Mouse (Mus musculus): ENCODE measurements around the gene Irf8. TPM values are rescaled to one million over a fixed set of nuclear protein-coding genes. Genes with fewer than 3 reads are reported as not detected.
A peak's percentile ranks its signal among the peaks of the same experiment; 100 is the strongest.

The Irf8 gene
- polyA plus RNA-seq, 1 experiment: 109 TPM

DNA sequence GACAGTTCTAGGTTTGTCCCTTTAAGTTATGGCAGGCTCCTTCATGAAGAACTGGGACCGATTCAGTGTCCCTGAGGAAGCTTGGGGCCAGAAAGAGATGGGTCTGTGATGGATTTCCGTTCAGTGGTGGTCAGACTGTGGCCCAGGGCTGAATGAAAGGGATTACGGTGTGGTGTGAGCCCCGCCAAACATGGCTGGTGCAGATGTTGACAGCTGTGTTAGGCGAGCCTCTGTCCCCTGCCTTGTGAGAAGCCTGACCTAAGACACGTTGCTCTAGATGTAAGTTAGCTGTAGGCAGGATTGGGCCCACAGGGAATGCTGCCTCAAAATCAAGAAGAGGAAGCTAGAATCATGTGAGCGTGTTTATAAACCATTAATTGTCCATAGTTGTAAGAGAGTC lies 1.0 kb downstream of the Irf8 start:
- no peak for DNase-seq
- Histone ChIP-seq H3K4me3 (ENCODE audit: control insufficient read depth, insufficient read depth, low read length) (0 out of 2 replicates have a peak overlapping the region, but pooled peaks have one; percentile 12), H3K27ac (ENCODE audit: control insufficient read depth, insufficient read depth, low read length) (peak overlapping the region; percentile 10; the same call in 1 of the 2 replicates), H3K36me3 (ENCODE audit: control insufficient read depth, insufficient read depth, low read length) (no peaks in the 10 kb centered on the region), H3K27me3 (ENCODE audit: control insufficient read depth, insufficient read depth, low read length) (no peaks in the 10 kb centered on the region), H3K4me1 (replicated peaks; ENCODE audit: control insufficient read depth, insufficient read depth, low read length) (peaks cover 14% of the 10 kb centered on the region)
- WGBS: 92% methylated on average over 7 of the region's 7 CpGs
- TF ChIP-seq CTCF (IDR thresholded peaks at IDR 0.05; ENCODE audit: borderline replicate concordance, control insufficient read depth, extremely low read depth, insufficient read depth, low read length, poor library complexity) (no peak), POLR2A (IDR thresholded peaks at IDR 0.05; ENCODE audit: control insufficient read depth, extremely low read depth, insufficient read depth, low read length, poor library complexity) (no peak)

DNA sequence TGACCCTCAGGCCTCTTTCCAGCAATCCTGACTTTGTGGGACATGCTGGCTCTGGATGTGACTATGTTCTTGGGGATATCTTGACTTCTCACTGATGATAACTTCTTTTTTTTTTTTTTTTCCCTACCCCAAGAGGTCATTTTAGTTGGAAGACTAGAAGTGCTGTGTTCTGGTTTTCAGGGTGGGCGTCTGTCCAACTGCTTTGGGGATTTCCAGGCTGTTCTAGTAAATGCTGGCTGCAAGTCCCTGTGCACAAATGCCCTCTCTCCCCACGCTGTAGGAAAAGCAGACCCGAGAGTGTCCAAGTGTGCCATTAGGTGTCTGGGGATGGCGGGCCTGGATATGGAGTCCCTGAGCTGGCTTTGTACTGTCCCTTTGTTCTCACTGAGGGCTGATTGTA lies 2.6 kb downstream of the Irf8 start:
- Histone ChIP-seq H3K27ac (ENCODE audit: control insufficient read depth, insufficient read depth, low read length) (peak overlapping the region; percentile 45; the same call in 1 of the 2 replicates), H3K4me1 (replicated peaks; ENCODE audit: control insufficient read depth, insufficient read depth, low read length) (peaks cover 14% of the 10 kb centered on the region), H3K36me3 (ENCODE audit: control insufficient read depth, insufficient read depth, low read length) (no peaks in the 10 kb centered on the region), H3K27me3 (ENCODE audit: control insufficient read depth, insufficient read depth, low read length) (no peaks in the 10 kb centered on the region), H3K4me3 (ENCODE audit: control insufficient read depth, insufficient read depth, low read length) (peak overlapping the region; percentile 21)
- no peak for TF ChIP-seq CTCF (IDR thresholded peaks at IDR 0.05; ENCODE audit: borderline replicate concordance, control insufficient read depth, extremely low read depth, insufficient read depth, low read length, poor library complexity)
- no peak for TF ChIP-seq POLR2A (IDR thresholded peaks at IDR 0.05; ENCODE audit: control insufficient read depth, extremely low read depth, insufficient read depth, low read length, poor library complexity)
- 88% methylated on average over 4 of the region's 4 CpGs for WGBS
- DNase-seq: no peak

DNA sequence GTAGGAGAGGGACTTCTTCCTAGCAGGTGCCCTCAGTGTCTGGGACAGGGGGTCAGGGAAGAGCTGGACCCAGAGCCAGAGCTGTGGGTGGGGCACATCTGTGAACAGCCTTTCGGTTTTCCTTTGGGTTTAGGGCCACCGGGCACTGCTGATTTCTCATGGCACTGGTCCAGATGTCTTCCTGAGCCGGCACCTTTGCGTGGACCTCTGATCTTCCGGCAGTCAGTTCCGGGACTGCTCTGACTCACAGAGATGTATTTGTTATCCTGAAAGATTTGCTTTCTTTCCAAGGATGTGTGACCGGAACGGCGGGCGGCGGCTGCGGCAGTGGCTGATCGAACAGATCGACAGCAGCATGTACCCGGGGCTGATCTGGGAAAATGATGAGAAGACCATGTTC lies 3.4 kb downstream of the Irf8 start:
- 97% methylated on average over 15 of the region's 15 CpGs for WGBS
- no peak for TF ChIP-seq POLR2A (IDR thresholded peaks at IDR 0.05; ENCODE audit: control insufficient read depth, extremely low read depth, insufficient read depth, low read length, poor library complexity)
- no peak for TF ChIP-seq CTCF (IDR thresholded peaks at IDR 0.05; ENCODE audit: borderline replicate concordance, control insufficient read depth, extremely low read depth, insufficient read depth, low read length, poor library complexity)
- DNase-seq: no peak
- H3K4me3 ChIP-seq (ENCODE audit: control insufficient read depth, insufficient read depth, low read length): peak overlapping the region; percentile 16
- H3K36me3 ChIP-seq (ENCODE audit: control insufficient read depth, insufficient read depth, low read length): no peaks in the 10 kb centered on the region
- H3K27me3 ChIP-seq (ENCODE audit: control insufficient read depth, insufficient read depth, low read length): no peaks in the 10 kb centered on the region
- H3K4me1 ChIP-seq (replicated peaks; ENCODE audit: control insufficient read depth, insufficient read depth, low read length): peaks cover 14% of the 10 kb centered on the region
- peak overlapping the region; percentile 45; the same call in 1 of the 2 replicates for H3K27ac ChIP-seq (ENCODE audit: control insufficient read depth, insufficient read depth, low read length)

GRCm38 (mm10) chr8:120740579-120740978 lies 4.4 kb downstream of the Irf8 start:
- DNase-seq: no peak
- Histone ChIP-seq H3K4me1 (replicated peaks; ENCODE audit: control insufficient read depth, insufficient read depth, low read length) (peaks cover 12% of the 10 kb centered on the region), H3K4me3 (ENCODE audit: control insufficient read depth, insufficient read depth, low read length) (no peak overlapping the region), H3K27me3 (ENCODE audit: control insufficient read depth, insufficient read depth, low read length) (no peaks in the 10 kb centered on the region), H3K27ac (ENCODE audit: control insufficient read depth, insufficient read depth, low read length) (0 out of 2 replicates have a peak overlapping the region, but pooled peaks have one; percentile 7), H3K36me3 (ENCODE audit: control insufficient read depth, insufficient read depth, low read length) (no peaks in the 10 kb centered on the region)
- no peak for TF ChIP-seq CTCF (IDR thresholded peaks at IDR 0.05; ENCODE audit: borderline replicate concordance, control insufficient read depth, extremely low read depth, insufficient read depth, low read length, poor library complexity)
- no peak for TF ChIP-seq POLR2A (IDR thresholded peaks at IDR 0.05; ENCODE audit: control insufficient read depth, extremely low read depth, insufficient read depth, low read length, poor library complexity)
- 53% methylated on average over 2 of the region's 2 CpGs for WGBS

DNA sequence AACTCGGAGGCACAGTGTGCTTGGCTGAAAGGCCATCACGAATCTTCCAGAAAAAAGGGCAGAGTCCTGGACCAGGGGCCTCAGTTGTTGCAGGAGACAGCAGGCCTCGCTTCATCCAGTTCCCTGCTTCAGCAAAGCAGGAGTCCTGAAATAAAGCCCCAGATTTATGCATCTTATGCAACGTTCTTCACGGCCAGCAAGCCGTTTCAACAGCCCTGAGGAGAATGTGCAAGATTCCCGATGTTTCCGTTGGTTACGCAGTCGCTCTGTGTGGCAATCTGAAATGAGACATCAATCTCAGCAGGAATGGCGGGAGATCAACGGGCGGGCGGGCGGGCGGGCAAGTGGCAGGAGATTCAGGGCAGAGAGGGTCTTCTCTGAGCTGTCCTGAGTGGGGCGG lies 4.8 kb downstream of the Irf8 start:
- H3K27me3 ChIP-seq (ENCODE audit: control insufficient read depth, insufficient read depth, low read length): no peaks in the 10 kb centered on the region
- peaks cover 9% of the 10 kb centered on the region for H3K4me1 ChIP-seq (replicated peaks; ENCODE audit: control insufficient read depth, insufficient read depth, low read length)
- no peak for TF ChIP-seq CTCF (IDR thresholded peaks at IDR 0.05; ENCODE audit: borderline replicate concordance, control insufficient read depth, extremely low read depth, insufficient read depth, low read length, poor library complexity)
- TF ChIP-seq POLR2A (IDR thresholded peaks at IDR 0.05; ENCODE audit: control insufficient read depth, extremely low read depth, insufficient read depth, low read length, poor library complexity): no peak
- no peak overlapping the region for H3K4me3 ChIP-seq (ENCODE audit: control insufficient read depth, insufficient read depth, low read length)
- no peak for DNase-seq
- no peaks in the 10 kb centered on the region for H3K36me3 ChIP-seq (ENCODE audit: control insufficient read depth, insufficient read depth, low read length)
- 95% methylated on average over 17 of the region's 17 CpGs for WGBS
- H3K27ac ChIP-seq (ENCODE audit: control insufficient read depth, insufficient read depth, low read length): no peak overlapping the region

DNA sequence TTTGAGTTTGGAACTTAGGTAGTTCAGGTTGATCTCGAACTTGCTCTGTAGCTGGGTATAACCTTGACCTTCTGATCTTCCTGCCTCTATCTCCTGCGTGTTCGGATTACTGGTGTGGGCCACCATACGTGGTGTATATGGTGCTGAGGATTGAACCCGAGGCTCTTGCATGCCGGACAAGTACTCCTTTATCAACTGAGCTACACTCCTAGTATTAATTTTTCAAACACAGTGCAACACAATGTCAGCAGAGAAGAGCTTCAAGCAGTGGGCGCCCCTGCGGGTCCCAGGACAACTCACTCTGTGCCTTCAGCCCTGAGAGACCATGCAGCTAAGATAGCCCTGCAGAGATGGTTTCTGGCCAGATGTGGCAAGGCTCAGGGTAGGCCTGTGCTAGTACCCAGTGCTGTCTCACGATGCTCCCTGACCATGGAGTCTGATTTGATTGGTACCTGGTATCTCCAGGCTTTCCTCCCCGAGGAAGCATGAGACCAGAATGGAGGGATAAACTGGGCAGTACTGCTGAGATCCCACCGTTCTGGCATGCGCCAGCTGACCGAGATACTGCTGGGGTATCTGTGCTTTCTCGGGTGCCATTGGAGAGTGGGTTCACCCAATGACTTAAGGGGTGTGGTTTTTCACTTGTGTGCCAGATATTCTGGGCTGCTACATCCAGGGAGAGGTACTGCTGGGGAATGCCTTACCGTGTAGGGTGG lies 5.8 kb downstream of the Irf8 start:
- H3K36me3 ChIP-seq (ENCODE audit: control insufficient read depth, insufficient read depth, low read length): no peaks in the 10 kb centered on the region
- no peak for TF ChIP-seq POLR2A (IDR thresholded peaks at IDR 0.05; ENCODE audit: control insufficient read depth, extremely low read depth, insufficient read depth, low read length, poor library complexity)
- no peak for DNase-seq
- WGBS: 93% methylated on average over 15 of the region's 15 CpGs
- peaks cover 3% of the 10 kb centered on the region; the same call in 1 of the 2 replicates for H3K4me1 ChIP-seq (replicated peaks; ENCODE audit: control insufficient read depth, insufficient read depth, low read length)
- H3K27me3 ChIP-seq (ENCODE audit: control insufficient read depth, insufficient read depth, low read length): no peaks in the 10 kb centered on the region
- no peak overlapping the region for H3K4me3 ChIP-seq (ENCODE audit: control insufficient read depth, insufficient read depth, low read length)
- H3K27ac ChIP-seq (ENCODE audit: control insufficient read depth, insufficient read depth, low read length): peak overlapping the region; percentile 25; the same call in 1 of the 2 replicates
